Mouse (Mus musculus) kidney, postnatal 36 days (tissue): ENCODE results near the gene Eef1g.

Experiments used
- DNase-seq, 2 experiments: peaks; one replicate each; pipeline ENCODE4 v3.0.0; 2021 to 2022; ENCODE audit warnings: mixed read lengths in 2 of 2

The Eef1g gene

DNA sequence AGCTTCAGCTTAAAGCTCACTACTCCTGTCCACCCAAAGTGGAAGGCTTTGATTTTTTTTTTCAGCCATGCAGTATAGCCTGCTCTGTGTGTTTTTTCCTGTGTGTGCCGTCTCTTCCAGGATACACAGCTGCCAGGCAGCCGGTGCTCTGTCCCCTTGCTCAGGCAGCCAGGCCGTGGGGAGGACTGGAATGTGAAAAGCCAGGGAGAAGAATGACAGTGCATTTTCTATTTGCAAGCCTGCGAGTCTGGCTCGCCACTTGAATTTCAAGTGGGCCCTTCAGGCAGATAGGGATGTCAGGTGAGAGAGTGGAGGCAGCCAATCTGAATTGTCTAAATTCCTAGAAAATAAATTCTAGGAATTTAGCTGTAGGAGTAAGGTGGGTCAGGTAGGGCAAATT lies 61.0 kb downstream of the Eef1g start:
- peak; percentile 41 to 42 for DNase-seq
